Mouse (Mus musculus) small intestine, adult 2 months (tissue): ENCODE results near the gene Wdr44.

Experiments used
- CTCF ChIP-seq: fragments of 200-500 bp; IDR thresholded peaks from 2 replicates; pipeline ENCODE4 v1.5.1; 2012; ENCODE audit warnings: low read depth, mild to moderate bottlenecking, control low read depth, inconsistent platforms, low read length, moderate library complexity, mixed read lengths; ENCODE audit not compliant: insufficient replicate concordance, insufficient read length; ENCODE audit errors: extremely low read depth
- POLR2A ChIP-seq: fragments of 200-500 bp; IDR thresholded peaks from 2 replicates; pipeline ENCODE4 v1.6.1; 2012; ENCODE audit warnings: low read depth, mild to moderate bottlenecking, control low read depth, inconsistent platforms, low read length, moderate library complexity

DNA sequence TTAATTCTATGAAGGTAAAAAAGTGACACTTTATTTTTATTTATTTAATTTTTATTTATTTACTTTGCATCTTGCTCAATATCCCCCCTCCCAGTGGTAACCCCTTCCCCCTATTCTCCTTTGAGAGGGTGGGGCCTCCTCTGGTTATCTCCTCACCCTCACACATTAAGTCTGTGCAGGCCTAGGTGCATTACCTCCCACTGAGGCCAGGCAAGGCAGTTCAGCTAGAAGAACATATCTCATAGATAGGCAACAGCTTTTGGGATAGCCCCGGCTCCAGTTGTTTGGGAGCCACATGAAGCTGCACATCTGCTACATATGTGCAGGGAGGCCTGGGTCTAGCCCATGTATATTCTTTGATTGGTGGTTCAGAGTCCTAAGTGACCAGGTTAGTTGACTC, 6.2 kb downstream of the Wdr44 start:
- TF ChIP-seq POLR2A (no peak), CTCF (no peak)
